Mouse (Mus musculus) lung, embryonic 15.5 days (tissue): ENCODE results near the gene 4921524J17Rik. TPM values are rescaled to one million over a fixed set of nuclear protein-coding genes. Genes with fewer than 3 reads are reported as not detected.
A peak's percentile ranks its signal among the peaks of the same experiment; 100 is the strongest.

Experiments
- ATAC-seq: fragments of 200-750 bp; cut with Nextera tagmentation; 2 replicates; pipeline ENCODE4 v1.8.0; 2017; ENCODE audit warnings: moderate number of reproducible peaks, borderline replicate concordance; ENCODE audit not compliant: low FRiP score, low TSS enrichment; ENCODE audit errors: extremely low read depth
- H3K27ac ChIP-seq: fragments of 300-500 bp; sonication (generic); 2 replicates; pipeline ENCODE4 v1.5.1; 2015; ENCODE audit warnings: moderate library complexity, mild to moderate bottlenecking, inconsistent platforms
- H3K27me3 ChIP-seq: fragments of 300-500 bp; sonication (generic); 2 replicates; pipeline ENCODE4 v1.6.1; 2015; ENCODE audit warnings: inconsistent platforms
- H3K36me3 ChIP-seq: fragments of 300-500 bp; sonication (generic); 2 replicates; pipeline ENCODE4 v1.6.1; 2015; ENCODE audit warnings: inconsistent platforms
- H3K4me1 ChIP-seq: fragments of 300-500 bp; sonication (generic); 2 replicates; pipeline ENCODE4 v1.6.1; 2015; ENCODE audit warnings: inconsistent platforms
- H3K4me2 ChIP-seq: fragments of 300-500 bp; sonication (generic); 2 replicates; pipeline ENCODE4 v1.6.1; 2015; ENCODE audit warnings: inconsistent platforms, mild to moderate bottlenecking, moderate library complexity
- H3K4me3 ChIP-seq: fragments of 300-500 bp; sonication (generic); 2 replicates; pipeline ENCODE4 v1.5.1; 2015; ENCODE audit warnings: mild to moderate bottlenecking, inconsistent platforms
- H3K9ac ChIP-seq: fragments of 300-500 bp; sonication (generic); 2 replicates; pipeline ENCODE4 v1.6.1; 2015; ENCODE audit warnings: inconsistent platforms
- H3K9me3 ChIP-seq: fragments of 300-500 bp; sonication (generic); 2 replicates; pipeline ENCODE4 v1.6.1; 2016; ENCODE audit warnings: inconsistent platforms
- WGBS: fragments of 180-500 bp; shearing (Covaris S2); methylation state at CpG from one replicate; pipeline ENCODE4 v1.1.7; 2015; 5-methylcytosine and 5-hydroxymethylcytosine counted together
- polyA plus RNA-seq: library from polyadenylated mRNA; unstranded; fragments of >200 nt; fragmentation: Nextera tagmentation; extraction: Ambion mirVana; gene quantifications from 2 replicates; pipeline ENCODE4 v1.2.1, GENCODE M21; 2015

The 4921524J17Rik gene
- polyA plus RNA-seq, 1 experiment from 2014 or later: 42.5 TPM

DNA sequence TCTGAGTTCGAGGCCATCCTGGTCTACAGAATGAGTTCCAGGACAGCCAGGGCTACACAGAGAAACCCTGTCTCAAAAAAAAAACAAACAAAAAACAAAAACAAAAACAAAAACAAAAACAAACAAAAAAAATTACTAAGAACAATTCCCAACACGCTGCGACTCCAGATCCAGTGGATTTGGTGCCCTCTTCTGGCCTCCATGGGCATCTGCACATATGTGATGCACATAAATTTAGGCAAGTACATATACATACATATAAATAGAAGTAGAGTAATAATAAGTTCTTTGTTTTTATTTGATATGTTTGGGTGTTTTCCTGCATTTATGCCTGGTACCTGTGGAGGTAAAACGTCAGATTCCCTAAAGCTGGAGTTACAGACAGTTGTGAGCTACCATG is 34.1 kb downstream of the 4921524J17Rik start:
- no peak overlapping the region for H3K9ac ChIP-seq
- 88% methylated on average over 4 of the region's 4 CpGs for WGBS
- H3K4me3 ChIP-seq: no peak overlapping the region
- no peak overlapping the region for H3K27ac ChIP-seq
- no peaks in the 10 kb centered on the region for H3K27me3 ChIP-seq
- no peaks in the 10 kb centered on the region for H3K9me3 ChIP-seq
- no peaks in the 10 kb centered on the region for H3K4me1 ChIP-seq
- H3K4me2 ChIP-seq: no peak overlapping the region
- no peak for ATAC-seq
- no peaks in the 10 kb centered on the region for H3K36me3 ChIP-seq

DNA sequence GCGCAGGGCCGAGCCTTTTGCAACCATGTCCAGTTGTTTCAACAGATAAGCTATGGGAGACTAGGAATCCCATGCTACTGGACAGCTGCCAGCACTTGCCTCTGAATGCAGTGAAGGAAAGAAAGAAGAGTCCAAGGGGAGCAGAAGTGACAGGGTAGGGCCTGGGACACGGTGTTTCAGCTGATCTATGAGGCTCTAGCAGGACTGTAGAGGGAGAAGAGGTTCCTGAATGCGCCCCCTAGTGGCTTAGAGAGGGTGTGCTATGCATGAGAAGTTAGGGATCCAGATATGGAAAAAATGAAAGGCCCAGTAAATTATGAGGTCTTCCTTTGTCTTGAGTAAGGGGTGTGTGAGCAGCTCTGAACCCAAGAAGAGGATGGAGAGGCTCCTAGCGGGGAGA is 35.1 kb downstream of the 4921524J17Rik start:
- 33% methylated on average over 5 of the region's 5 CpGs for WGBS
- no peak for ATAC-seq
- Histone ChIP-seq H3K27me3 (no peaks in the 10 kb centered on the region), H3K4me3 (no peak overlapping the region), H3K9ac (no peak overlapping the region), H3K27ac (no peak overlapping the region), H3K4me2 (no peak overlapping the region), H3K9me3 (no peaks in the 10 kb centered on the region), H3K36me3 (no peaks in the 10 kb centered on the region), H3K4me1 (no peaks in the 10 kb centered on the region)

DNA sequence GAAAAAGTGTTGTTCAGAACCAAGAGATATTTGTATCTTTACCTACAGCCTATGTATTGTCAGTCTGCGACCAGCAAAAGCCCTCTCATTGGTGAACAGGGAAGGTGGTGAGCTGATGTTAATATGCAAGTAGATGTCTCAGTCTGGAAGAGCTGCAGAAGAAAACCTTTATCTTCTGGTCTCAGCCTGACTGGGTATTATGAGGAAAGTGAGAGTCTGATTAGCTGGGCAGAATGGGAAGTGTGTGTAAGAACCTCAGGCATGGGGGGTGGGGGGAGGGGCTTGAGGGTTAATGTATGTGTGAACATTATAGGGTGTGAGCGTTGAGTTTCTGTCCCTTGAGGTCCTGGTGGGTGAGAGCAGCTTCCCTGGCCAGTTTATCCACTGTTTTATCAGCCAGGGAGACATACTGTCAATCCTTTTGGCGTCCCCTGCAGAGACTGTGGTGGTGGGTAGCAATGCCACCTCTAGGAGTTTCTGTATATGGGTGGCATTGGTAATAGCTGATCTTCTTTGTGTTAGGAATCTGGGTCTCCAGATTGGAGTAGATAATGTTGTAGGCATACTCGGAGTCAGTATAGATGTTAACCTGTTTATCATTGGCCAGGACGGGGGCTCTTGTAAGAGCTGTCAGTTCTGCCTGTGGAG is 36.1 kb downstream of the 4921524J17Rik start:
- Histone ChIP-seq H3K27me3 (no peaks in the 10 kb centered on the region), H3K9ac (no peak overlapping the region), H3K36me3 (no peaks in the 10 kb centered on the region), H3K27ac (no peak overlapping the region), H3K9me3 (no peaks in the 10 kb centered on the region), H3K4me1 (no peaks in the 10 kb centered on the region), H3K4me3 (no peak overlapping the region), H3K4me2 (no peak overlapping the region)
- 74% methylated on average over 5 of the region's 5 CpGs for WGBS
- ATAC-seq: no peak

DNA sequence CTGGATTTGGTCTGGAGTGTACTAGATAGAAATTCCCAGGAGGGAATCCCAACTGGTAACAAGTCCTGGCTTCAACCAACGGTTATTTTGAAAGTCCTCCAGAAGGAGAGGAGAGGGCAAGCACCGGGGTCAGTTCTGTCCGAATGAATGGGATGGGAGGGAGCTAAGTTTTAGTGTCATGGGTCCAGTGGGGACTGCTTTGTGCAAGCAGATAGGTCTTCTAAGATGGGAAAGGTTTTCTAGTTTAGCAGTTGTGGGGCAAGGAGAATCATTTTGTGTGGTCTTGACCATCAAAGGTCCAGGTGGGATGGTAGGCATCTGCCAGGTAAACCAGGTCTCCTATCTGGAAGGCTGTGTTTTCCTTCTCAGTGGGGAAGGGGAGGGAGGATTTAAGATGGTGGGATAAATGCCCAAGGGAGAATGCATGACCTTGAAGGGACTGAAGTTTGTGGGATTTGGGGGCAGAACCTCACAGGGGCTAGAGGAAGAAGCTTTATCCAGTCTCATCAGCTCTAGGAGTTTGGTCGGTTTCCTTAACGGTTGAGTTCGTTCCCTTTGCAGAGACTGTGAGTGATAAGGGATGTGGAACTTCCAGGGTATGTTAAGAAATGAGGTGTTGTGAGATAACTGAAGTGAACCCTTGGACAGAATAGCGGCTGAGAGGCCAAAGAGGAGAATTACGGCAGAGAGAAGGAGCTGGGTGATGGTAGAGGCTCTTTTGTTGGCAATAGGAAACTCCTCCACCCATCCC is 36.8 kb downstream of the 4921524J17Rik start:
- Histone ChIP-seq H3K9ac (no peak overlapping the region), H3K4me2 (no peak overlapping the region), H3K4me1 (no peaks in the 10 kb centered on the region), H3K27me3 (no peaks in the 10 kb centered on the region), H3K36me3 (no peaks in the 10 kb centered on the region), H3K4me3 (no peak overlapping the region), H3K9me3 (no peaks in the 10 kb centered on the region), H3K27ac (no peak overlapping the region)
- 51% methylated on average over 8 of the region's 8 CpGs for WGBS
- no peak for ATAC-seq

DNA sequence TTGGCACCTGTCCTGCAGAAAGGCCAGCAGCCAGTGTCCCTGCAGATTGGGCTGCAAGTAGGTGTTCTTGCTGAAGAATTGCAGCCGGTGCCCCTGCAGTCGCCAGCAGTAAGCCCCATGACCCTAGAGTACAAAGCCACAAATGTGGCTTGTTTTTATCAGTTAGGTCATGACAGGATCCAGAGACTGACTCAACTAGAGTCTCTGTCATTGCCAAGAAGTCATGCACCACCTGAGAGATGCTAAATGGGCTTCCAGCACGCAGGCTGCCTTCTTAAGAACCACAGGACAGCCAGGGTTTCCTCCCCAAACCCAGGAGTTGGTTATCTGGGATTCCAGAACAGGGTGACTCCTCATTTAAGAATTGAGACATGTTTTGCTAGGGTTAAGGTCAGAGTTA is 37.6 kb downstream of the 4921524J17Rik start:
- WGBS: 71% methylated on average over 3 of the region's 3 CpGs
- no peaks in the 10 kb centered on the region for H3K27me3 ChIP-seq
- ATAC-seq: no peak
- no peak overlapping the region for H3K4me2 ChIP-seq
- H3K4me1 ChIP-seq: no peaks in the 10 kb centered on the region
- H3K4me3 ChIP-seq: no peak overlapping the region
- H3K9me3 ChIP-seq: no peaks in the 10 kb centered on the region
- H3K36me3 ChIP-seq: no peaks in the 10 kb centered on the region
- no peak overlapping the region for H3K9ac ChIP-seq
- no peak overlapping the region for H3K27ac ChIP-seq

DNA sequence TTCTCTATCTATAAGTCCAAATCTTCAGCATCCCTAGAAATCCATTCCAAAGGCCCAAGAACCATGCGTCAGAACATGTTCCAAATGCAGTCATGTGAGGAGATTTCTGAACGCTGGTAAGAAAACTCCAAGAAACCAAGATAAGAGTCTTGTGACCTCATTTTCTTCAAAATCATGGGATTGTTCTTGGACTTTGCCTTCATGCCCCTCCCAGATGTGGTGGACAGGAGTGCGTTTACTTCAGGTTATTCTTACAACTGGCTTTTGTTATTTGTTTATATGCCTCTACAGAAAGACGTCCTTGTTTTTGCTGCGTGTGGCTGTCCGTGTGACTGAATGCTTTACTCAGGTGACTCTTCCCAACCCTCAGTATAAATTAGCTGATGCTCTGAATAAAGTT is 39.4 kb downstream of the 4921524J17Rik start:
- Histone ChIP-seq H3K4me2 (no peak overlapping the region), H3K9ac (no peak overlapping the region), H3K4me3 (no peak overlapping the region), H3K27me3 (no peaks in the 10 kb centered on the region), H3K9me3 (no peaks in the 10 kb centered on the region), H3K27ac (no peak overlapping the region), H3K36me3 (no peaks in the 10 kb centered on the region), H3K4me1 (no peaks in the 10 kb centered on the region)
- 87% methylated on average over 6 of the region's 6 CpGs for WGBS
- no peak for ATAC-seq

DNA sequence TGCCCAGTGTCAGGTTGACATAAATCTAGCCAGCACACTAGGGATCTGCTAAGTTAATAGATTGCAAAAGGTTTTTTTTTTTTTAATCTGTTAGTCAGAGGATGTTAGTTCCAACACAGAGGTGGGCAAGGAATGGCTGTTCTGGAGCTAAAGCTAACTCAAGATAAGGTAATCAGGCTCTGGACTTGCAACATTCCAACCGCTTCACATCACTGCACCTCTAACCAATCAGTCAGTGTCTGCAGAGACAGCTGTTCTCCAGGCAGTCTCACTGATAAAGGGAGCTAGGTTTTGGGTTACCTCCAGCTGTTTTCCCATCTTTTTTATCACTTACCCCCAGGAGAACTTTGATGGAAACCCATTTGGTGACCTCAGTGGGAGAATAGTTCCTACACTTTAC is 41.2 kb downstream of the 4921524J17Rik start:
- no peaks in the 10 kb centered on the region for H3K27me3 ChIP-seq
- no peak overlapping the region for H3K4me2 ChIP-seq
- no peak for ATAC-seq
- H3K27ac ChIP-seq: no peak overlapping the region
- H3K36me3 ChIP-seq: no peaks in the 10 kb centered on the region
- no peaks in the 10 kb centered on the region for H3K9me3 ChIP-seq
- no peak overlapping the region for H3K4me3 ChIP-seq
- H3K9ac ChIP-seq: no peak overlapping the region
- H3K4me1 ChIP-seq: no peaks in the 10 kb centered on the region
- 26% methylated on average over 1 of the region's 1 CpGs for WGBS

DNA sequence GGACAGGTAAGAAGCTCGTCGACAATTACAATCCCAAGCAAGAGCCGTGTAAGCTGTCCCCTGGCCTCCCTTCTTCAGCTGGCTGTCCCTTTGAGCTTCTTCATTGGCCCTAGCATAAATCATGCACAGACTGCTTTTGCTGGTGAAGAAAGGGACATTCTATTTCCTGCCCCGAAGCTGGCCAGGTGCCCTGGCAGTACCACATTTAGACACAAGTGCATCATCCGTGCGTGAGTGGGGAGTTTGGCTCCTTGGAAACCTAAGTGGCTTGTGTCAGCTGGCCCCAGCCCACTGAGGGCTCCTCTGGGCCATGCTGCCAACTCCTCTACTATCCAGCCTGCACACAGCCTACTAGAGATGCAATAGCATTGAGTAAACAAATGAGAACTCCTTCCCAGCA is 46.4 kb downstream of the 4921524J17Rik start, which contains the start of gene Mylk3:
Gene Mylk3, minus strand, starts transcription at position 141 of the 400 bp plus-strand sequence.
- no peaks in the 10 kb centered on the region for H3K36me3 ChIP-seq
- peaks cover 1% of the 10 kb centered on the region for H3K4me1 ChIP-seq
- no peak within 1 kb of the TSS for H3K4me3 ChIP-seq
- ATAC-seq: no peak
- no peak within 1 kb of the TSS for H3K9ac ChIP-seq
- 65% methylated on average over 6 of the region's 6 CpGs for WGBS
- no peaks in the 10 kb centered on the region for H3K27me3 ChIP-seq
- H3K27ac ChIP-seq: no peak within 1 kb of the TSS
- H3K4me2 ChIP-seq: no peak within 1 kb of the TSS
- no peaks in the 10 kb centered on the region for H3K9me3 ChIP-seq

DNA sequence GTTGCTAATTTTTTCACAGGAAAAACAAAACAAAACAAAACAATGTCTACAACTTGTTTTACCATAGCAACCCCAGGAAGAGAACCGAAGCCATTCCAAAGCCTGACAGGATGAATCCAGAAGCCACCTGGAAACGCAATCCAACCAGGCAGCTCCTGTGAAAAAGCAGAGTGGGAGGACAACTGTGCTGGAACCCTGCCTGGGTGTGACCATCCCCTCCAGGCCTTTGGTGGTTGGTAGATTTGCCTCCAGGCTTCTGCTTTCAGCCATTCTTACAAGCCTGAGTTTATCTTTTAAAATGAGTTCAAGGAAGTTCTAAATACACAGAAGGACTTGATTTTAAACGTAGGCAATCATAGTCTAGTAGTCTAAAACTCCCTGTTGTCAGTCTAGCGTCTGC is 50.7 kb downstream of the 4921524J17Rik start:
- Histone ChIP-seq H3K4me3 (no peak overlapping the region), H3K9me3 (no peaks in the 10 kb centered on the region), H3K27me3 (no peaks in the 10 kb centered on the region), H3K4me1 (peaks cover 24% of the 10 kb centered on the region), H3K4me2 (no peak overlapping the region), H3K27ac (0 out of 2 replicates have a peak overlapping the region, but pooled peaks have one; percentile 92), H3K36me3 (no peaks in the 10 kb centered on the region), H3K9ac (no peak overlapping the region)
- 42% methylated on average over 4 of the region's 4 CpGs for WGBS
- no peak for ATAC-seq

DNA sequence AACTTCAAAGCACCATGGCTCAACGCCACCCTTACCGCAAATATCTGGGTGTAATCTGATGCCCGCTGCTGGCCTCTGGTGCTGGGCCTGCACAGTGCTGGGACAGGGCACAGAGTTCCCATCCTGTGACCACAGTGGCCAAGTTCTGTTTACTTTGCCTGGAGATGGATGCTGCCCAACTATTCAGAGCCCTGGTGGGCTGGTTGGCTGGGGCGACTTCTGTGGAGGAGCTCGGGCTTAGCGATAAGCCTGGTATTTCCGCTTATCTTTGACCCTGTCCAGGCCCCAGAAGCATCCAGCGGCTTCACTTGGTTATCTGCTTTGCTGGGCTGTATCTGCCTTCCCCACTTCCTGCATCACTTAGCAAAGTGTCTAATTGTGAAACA is 51.8 kb downstream of the 4921524J17Rik start:
- WGBS: 14% methylated on average over 8 of the region's 8 CpGs
- Histone ChIP-seq H3K4me3 (no peak overlapping the region), H3K9me3 (no peaks in the 10 kb centered on the region), H3K4me2 (no peak overlapping the region), H3K27ac (peak overlapping the region; percentile 92), H3K27me3 (no peaks in the 10 kb centered on the region), H3K4me1 (peaks cover 24% of the 10 kb centered on the region), H3K36me3 (no peaks in the 10 kb centered on the region), H3K9ac (no peak overlapping the region)
- peak; percentile 71 for ATAC-seq

DNA sequence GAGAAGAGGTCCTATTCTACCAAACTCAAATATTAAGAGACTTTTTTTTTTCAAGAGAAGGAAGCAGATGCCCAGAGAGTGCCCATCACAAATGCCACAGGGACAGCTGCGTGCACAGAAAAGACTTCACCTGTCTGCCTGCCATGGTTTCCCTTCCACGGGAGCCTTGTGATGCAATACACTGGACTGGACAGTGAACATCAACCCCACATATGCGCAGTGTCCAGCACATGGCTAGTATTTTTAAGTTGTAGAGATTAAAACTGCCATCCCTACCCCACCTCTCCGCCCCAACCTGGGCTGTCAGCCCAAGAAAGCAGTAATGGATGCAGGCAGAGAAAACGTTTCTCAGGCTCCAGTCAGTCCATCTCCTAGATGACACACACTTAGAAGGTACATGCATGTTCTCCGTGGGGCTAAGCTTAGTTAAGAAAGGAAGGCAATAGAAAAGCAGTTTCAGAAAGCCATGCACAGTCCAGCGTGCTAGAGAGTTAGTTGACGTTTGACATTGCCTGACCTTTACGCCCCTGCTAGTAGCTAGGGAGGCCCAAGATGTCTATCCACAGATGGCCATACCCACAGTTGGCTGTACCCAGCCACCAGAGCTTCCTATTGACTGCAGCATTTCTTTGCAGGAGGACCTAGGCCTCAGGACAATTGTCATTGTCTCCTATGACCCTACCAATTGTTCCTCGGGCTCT is 52.4 kb downstream of the 4921524J17Rik start:
- Histone ChIP-seq H3K4me3 (no peak overlapping the region), H3K27me3 (no peaks in the 10 kb centered on the region), H3K4me1 (peaks cover 24% of the 10 kb centered on the region), H3K9ac (no peak overlapping the region), H3K9me3 (no peaks in the 10 kb centered on the region), H3K36me3 (no peaks in the 10 kb centered on the region), H3K27ac (peak overlapping the region; percentile 92), H3K4me2 (peak overlapping the region; percentile 0; the same call in 1 of the 2 replicates)
- 59% methylated on average over 10 of the region's 10 CpGs for WGBS
- no peak for ATAC-seq
